Mouse (Mus musculus) thymus, adult 2 months (tissue): Measurements from ENCODE around the gene Myo5a.

Source experiments
- CTCF ChIP-seq: fragments of 200-500 bp; IDR thresholded peaks from 2 replicates; pipeline ENCODE4 v1.5.1; 2012; ENCODE audit warnings: mild to moderate bottlenecking, control low read depth, low read length, moderate library complexity, borderline replicate concordance; ENCODE audit not compliant: control insufficient read depth, poor library complexity, insufficient read depth; ENCODE audit errors: extremely low read depth
- POLR2A ChIP-seq: fragments of 200-500 bp; IDR thresholded peaks from 2 replicates; pipeline ENCODE4 v1.6.1; 2012; ENCODE audit warnings: mild to moderate bottlenecking, low read length, control low read depth, moderate library complexity; ENCODE audit not compliant: control insufficient read depth, poor library complexity, insufficient read depth; ENCODE audit errors: extremely low read depth

DNA sequence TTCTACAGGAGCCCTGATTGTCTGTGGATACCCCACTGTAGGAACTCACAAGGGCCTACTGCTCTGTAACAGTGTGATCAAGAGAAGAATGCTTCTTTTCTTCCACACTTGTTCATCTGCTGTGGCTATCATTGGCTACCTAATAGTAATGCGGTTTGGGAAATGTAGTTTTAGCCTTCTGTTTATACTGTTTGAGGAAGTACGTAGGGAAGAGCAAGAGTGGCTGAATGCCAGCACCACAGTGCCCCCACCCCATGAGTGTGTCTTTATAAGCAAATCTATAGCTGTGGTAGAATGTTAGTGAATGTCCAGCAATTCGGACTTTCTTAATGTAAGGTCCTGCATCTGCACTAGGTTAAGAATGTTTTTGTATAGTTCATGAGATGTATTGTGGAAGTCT is 21.7 kb upstream of the Myo5a start:
- TF ChIP-seq POLR2A (no peak), CTCF (no peak)
